Mouse (Mus musculus) cerebellum, adult 2 months (tissue): ENCODE data around the gene Igsf21. TPM values are rescaled to one million over a fixed set of nuclear protein-coding genes. Genes with fewer than 3 reads are reported as not detected.

ENCODE experiments used
- DNase-seq, 2 experiments: peaks; one replicate each; pipeline ENCODE4 v3.0.0; 2021
- H3K27ac ChIP-seq: fragments of 200-500 bp; 2 replicates; pipeline ENCODE4 v1.5.1; 2012; ENCODE audit warnings: low read length, control low read depth, inconsistent platforms; ENCODE audit not compliant: insufficient read depth
- H3K27me3 ChIP-seq: fragments of 200-500 bp; 2 replicates; pipeline ENCODE4 v1.6.1; 2012; ENCODE audit warnings: inconsistent platforms, mild to moderate bottlenecking, low read length, moderate library complexity; ENCODE audit not compliant: control insufficient read depth, insufficient read depth
- H3K4me1 ChIP-seq: fragments of 200-500 bp; 2 replicates; pipeline ENCODE4 v1.6.1; 2011; ENCODE audit warnings: low read length; ENCODE audit not compliant: control insufficient read depth, insufficient read depth
- H3K4me3 ChIP-seq: fragments of 200-500 bp; replicated peaks from 2 replicates; pipeline ENCODE3; 2011; ENCODE audit warnings: mild to moderate bottlenecking, low read depth, low read length, control low read depth; ENCODE audit not compliant: insufficient read depth
- CTCF ChIP-seq: fragments of 200-500 bp; IDR thresholded peaks from 2 replicates; pipeline ENCODE4 v1.5.1; 2011; ENCODE audit warnings: low read depth, mild to moderate bottlenecking, control low read depth, low read length, moderate library complexity, borderline replicate concordance; ENCODE audit not compliant: insufficient read depth
- POLR2A ChIP-seq: fragments of 200-500 bp; IDR thresholded peaks from 2 replicates; pipeline ENCODE4 v1.6.1; 2011; ENCODE audit warnings: low read length, control low read depth, borderline replicate concordance; ENCODE audit not compliant: insufficient read depth
- WGBS: fragments of 180-500 bp; shearing (Covaris S2); methylation state at CpG from one replicate; pipeline ENCODE4 v1.1.7; 2018; 5-methylcytosine and 5-hydroxymethylcytosine counted together
- polyA plus RNA-seq: library from polyadenylated mRNA; depleted of rRNA; stranded (reverse); fragments of >200 nt; gene quantifications from 2 replicates; pipeline ENCODE4 v1.2.3, GENCODE M21; 2012

Igsf21 gene
- polyA plus RNA-seq, 1 experiment, result 55.2 TPM

DNA sequence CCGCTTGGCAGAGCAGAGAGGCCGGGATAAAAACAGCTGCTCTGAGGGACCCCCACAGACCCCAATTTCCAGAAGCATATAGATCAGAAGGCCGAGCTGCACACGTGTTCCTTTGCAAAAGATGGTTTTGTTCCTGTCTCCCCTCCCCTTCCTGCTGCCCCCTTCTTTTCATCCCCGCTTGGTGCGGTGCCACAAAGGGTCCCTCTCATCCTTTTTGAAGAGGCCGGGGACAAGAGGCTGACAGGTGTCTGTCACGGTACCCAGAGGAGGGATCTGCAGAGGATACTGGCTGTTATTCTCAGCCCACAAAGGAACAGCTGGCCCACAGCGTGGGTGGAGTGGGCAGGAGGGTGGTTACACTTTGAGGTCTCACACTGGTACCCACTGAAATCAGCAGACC, 21.3 kb upstream of the Igsf21 start:
- peaks cover 54% of the 10 kb centered on the region for H3K4me1 ChIP-seq
- TF ChIP-seq POLR2A (no peak), CTCF (no peak)
- no peaks in the 10 kb centered on the region for H3K27me3 ChIP-seq
- H3K27ac ChIP-seq, result no peak overlapping the region
- WGBS, result 64% methylated on average over 9 of the region's 9 CpGs
- H3K4me3 ChIP-seq, result no peak overlapping the region
- DNase-seq, result peak; percentile 27 to 38

DNA sequence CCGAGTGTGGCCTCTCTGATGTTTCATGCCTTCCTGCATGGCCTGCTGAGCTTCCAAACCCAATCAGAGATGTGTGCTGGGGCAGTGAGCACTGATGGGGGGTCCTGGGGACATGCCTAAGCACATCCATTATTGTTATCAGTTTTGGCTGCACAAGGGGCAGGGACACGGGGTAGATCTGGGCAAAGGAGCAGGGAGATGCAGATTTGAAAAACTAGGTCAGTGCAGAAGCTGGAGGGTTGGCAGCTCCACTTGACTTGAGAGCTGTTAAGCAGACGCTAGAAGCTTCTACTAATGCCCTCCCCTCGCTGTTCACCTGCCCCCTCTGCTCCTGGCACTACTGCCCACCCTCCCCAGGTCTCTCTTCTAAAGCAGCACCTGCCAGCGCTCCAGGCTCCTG, 20.5 kb upstream of the Igsf21 start:
- Histone ChIP-seq H3K4me1 (peaks cover 50% of the 10 kb centered on the region), H3K4me3 (no peak overlapping the region), H3K27ac (peak overlapping the region; percentile 19; the same call in 1 of the 2 replicates), H3K27me3 (no peaks in the 10 kb centered on the region)
- DNase-seq, result peak; percentile 51 to 59
- WGBS, result 11% methylated on average over 5 of the region's 5 CpGs
- TF ChIP-seq POLR2A (no peak), CTCF (no peak)

DNA sequence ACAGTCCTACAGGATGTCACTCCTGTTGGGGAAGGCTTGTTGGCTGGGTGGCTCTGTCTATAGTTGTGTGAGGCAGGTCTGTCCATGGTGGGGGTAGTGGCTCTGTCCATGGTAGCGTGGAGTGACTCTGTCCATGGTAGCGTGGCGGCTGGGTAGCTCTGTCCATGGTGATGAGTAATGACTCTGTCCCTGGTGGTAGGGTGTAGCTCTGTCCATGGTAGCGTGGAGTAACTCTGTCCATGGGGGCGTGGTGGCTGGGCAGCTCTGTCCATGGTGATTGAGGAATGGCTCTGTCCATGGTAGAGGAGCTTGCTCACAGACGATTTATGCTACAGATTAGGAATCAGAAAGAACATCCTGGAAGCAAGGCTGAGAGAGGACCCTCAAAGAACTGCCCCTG, 12.4 kb upstream of the Igsf21 start:
- WGBS, result 83% methylated on average over 6 of the region's 6 CpGs
- Histone ChIP-seq H3K27me3 (no peaks in the 10 kb centered on the region), H3K4me3 (no peak overlapping the region), H3K4me1 (no peaks in the 10 kb centered on the region), H3K27ac (no peak overlapping the region)
- no peak for DNase-seq
- TF ChIP-seq POLR2A (no peak), CTCF (no peak)

DNA sequence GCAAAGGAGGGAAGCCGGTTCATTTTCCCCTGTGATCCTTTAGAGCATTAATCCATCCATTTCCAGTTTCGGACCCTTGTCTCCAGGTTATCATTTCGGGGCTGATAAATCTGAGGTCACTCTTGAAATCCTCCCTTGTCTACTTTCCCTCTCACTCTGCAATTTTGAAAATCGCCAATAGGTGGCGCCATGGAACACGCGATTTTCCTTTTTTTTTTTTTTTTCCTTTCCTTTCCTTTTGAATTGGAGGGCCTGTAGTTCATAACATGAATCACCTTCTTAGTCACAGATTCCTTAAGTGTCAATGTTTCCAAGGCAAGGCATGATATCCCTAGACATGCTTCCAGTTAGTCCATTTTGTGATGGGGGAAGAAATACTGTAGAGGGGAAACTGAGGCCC, 5.8 kb upstream of the Igsf21 start:
- H3K4me3 ChIP-seq, result no peak overlapping the region
- H3K4me1 ChIP-seq, result peaks cover 16% of the 10 kb centered on the region
- H3K27ac ChIP-seq, result no peak overlapping the region
- 8% methylated on average over 7 of the region's 7 CpGs for WGBS
- DNase-seq, result peak; percentile 53 to 67
- no peaks in the 10 kb centered on the region for H3K27me3 ChIP-seq
- no peak for TF ChIP-seq POLR2A
- TF ChIP-seq CTCF, result peak; percentile 21; the same call in 1 of the 2 replicates

DNA sequence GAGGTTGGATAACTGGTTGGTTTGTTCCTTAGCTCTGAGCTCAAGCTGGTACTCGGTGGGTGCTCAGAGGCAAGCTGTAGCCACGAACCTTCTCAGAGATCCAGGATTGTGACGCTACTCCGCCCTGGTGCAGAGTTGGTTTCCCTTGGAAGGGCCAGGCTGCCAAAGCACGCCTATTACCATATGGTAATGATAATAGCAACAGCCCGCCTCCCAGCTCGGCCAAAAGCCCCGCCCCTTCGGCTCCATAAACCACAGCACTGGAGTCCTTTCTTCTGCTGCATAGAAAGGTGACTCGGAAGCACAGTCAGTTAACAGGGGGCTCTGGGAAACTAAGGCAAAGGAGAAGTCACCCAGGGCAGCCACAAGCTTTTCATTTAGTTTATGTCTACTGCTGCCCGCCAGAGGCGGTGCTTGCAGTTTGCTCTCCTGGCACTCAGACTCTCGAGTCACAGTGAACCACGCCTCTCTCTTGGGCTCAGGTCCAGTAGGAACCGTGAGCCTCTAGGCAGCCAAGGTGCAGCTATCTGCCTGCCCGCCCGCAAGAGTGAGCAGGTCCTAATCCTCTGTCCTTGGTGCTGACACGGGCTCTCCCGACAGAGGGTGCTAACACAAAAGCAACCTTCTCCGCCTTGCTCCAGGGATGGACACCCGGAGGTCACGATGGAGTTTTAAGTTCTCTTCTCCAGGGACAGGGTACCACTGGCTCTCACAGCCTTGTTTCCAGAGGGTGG, 2.6 kb upstream of the Igsf21 start:
- Histone ChIP-seq H3K4me1 (peaks cover 18% of the 10 kb centered on the region), H3K27ac (no peak overlapping the region), H3K27me3 (no peaks in the 10 kb centered on the region), H3K4me3 (no peak overlapping the region)
- peak; percentile 88 to 90 for DNase-seq
- TF ChIP-seq POLR2A (no peak), CTCF (peak; percentile 88)
- 1% methylated on average over 22 of the region's 22 CpGs for WGBS

DNA sequence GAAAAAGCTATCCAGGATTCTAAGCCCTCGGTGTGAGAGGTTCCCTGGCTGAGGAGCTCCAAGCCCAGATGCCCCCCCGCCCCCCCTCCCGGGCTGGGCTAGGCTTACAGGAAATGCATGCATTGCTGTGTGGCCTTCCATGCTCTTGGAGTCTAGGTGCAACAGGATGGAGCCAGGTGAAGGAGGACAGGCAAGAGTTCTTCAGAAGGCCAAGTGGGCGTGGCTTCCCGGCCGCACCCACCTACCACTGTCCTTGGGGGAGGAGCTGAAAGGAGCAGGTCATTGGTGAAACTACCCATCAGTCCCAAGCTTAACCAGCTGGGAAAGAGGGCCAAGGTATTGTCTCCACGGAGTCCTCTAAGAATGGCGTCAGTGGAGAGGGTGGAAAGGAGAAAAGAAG, 1.8 kb upstream of the Igsf21 start:
- WGBS, result 24% methylated on average over 8 of the region's 8 CpGs
- DNase-seq, result no peak
- Histone ChIP-seq H3K27me3 (no peaks in the 10 kb centered on the region), H3K4me3 (no peak overlapping the region), H3K4me1 (peaks cover 20% of the 10 kb centered on the region), H3K27ac (no peak overlapping the region)
- TF ChIP-seq CTCF (no peak), POLR2A (no peak)

DNA sequence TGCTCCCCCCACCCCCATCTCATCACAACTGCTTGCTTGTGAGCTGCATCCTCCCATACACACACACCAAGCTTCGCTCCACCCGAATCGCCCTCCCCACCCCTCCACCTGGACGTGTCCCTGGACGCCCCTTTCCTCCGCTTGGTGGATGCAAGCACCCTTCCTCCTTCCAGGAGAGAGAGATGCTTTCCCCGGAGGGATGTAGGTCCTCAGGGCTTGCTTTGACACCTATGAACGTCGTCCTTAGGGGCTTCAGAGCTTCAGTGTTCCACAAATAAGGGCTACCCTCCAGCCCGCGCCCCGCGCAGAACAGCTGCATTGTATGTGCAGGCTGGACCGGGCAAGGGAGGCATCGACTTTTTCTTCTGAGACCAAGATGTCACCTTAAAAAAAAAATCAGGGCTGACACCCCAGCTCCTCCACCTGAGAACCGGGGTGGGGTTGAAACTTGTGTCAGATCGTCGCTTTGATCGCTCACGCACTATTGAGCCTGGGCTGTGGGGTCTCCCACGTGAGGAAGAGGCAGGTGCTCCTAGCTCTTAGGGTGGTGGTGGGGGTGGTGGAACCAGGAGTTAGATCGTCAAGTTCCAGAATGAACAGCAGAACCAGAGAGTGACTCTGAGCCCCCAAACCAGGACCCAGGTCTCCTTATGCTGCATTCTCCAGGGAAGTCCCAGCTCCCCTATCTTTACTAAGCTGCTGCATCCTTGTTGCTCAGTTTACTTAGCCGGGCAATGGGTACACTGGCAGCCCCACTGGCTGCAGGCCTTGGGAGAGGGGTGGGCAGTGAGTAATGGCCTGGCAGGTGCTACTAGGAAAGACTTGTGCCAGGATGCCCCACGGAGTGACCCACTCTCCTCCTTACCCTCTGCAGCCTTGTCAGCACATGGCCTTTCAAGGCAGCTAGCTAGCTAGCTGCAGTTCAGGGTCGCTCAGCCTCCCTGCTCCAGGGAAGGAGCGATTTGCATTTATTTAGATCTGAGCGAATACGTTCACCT, 721 bp upstream of the Igsf21 start:
- peak overlapping the region; percentile 95 for H3K4me3 ChIP-seq
- H3K27ac ChIP-seq, result peak overlapping the region; percentile 14; the same call in 1 of the 2 replicates
- H3K4me1 ChIP-seq, result peaks cover 17% of the 10 kb centered on the region
- WGBS, result 24% methylated on average over 28 of the region's 28 CpGs
- DNase-seq, result peak in 1 of 2 experiments; percentile 54
- TF ChIP-seq CTCF, result no peak
- no peak for TF ChIP-seq POLR2A
- H3K27me3 ChIP-seq, result no peaks in the 10 kb centered on the region
